Mouse (Mus musculus) CH12.LX (cell line): ENCODE results near the gene Cuedc1. TPM values are rescaled to one million over a fixed set of nuclear protein-coding genes. Genes with fewer than 3 reads are reported as not detected.

Experiments
- DNase-seq: peaks from one replicate; pipeline ENCODE4 v3.0.0-alpha.2; 2013; ENCODE audit errors: extremely low read depth
- H3K27ac ChIP-seq: 2 replicates; pipeline ENCODE4 v1.5.1; 2012; ENCODE audit warnings: low read depth, mild to moderate bottlenecking, control low read depth, moderate library complexity; ENCODE audit not compliant: insufficient read depth
- H3K27me3 ChIP-seq: replicated peaks from 2 replicates; pipeline ENCODE3; 2012; ENCODE audit warnings: inconsistent platforms
- H3K36me3 ChIP-seq, 2 experiments: replicated peaks in 1 of 2; 2 replicates each; pipeline versions ENCODE3 to v1.6.1; 2012; ENCODE audit warnings: inconsistent platforms in 1 of 2, low read length in 1 of 2, mild to moderate bottlenecking in 1 of 2, mixed read lengths in 1 of 2, moderate library complexity in 1 of 2; ENCODE audit not compliant: control insufficient read depth in 1 of 2, insufficient read depth in 1 of 2
- H3K4me1 ChIP-seq, 2 experiments: 2 replicates each; pipeline ENCODE4 v1.6.1; 2012; ENCODE audit warnings: inconsistent platforms in 1 of 2, moderate library complexity in 1 of 2; ENCODE audit not compliant: insufficient read depth in 2 of 2, control insufficient read depth in 1 of 2
- H3K4me2 ChIP-seq: 2 replicates; pipeline ENCODE4 v1.6.1; 2012; ENCODE audit warnings: low read depth, mild to moderate bottlenecking, control low read depth; ENCODE audit not compliant: poor library complexity, insufficient read depth, severe bottlenecking
- H3K4me3 ChIP-seq, 3 experiments: fragments of 150-350 bp in 1 of 3; sonication (generic) in 1 of 3; replicated peaks in 1 of 3; 2 replicates each; pipeline versions ENCODE3 to v1.5.1; 2011 to 2012; ENCODE audit warnings: low read depth in 2 of 3, low read length in 2 of 3, mild to moderate bottlenecking in 2 of 3, moderate library complexity in 2 of 3, control low read depth in 1 of 3, improper control_type of control experiment in 1 of 3, inconsistent platforms in 1 of 3, mixed read lengths in 1 of 3; ENCODE audit not compliant: poor library complexity in 1 of 3
- H3K79me2 ChIP-seq: replicated peaks from 2 replicates; pipeline ENCODE4 v1.6.1; 2012; ENCODE audit warnings: mild to moderate bottlenecking, moderate library complexity; ENCODE audit not compliant: control insufficient read depth, poor library complexity, insufficient read depth, severe bottlenecking; ENCODE audit errors: extremely low read depth
- H3K9ac ChIP-seq: 2 replicates; pipeline ENCODE4 v1.6.1; 2012; ENCODE audit warnings: low read depth, mild to moderate bottlenecking, control low read depth, moderate library complexity; ENCODE audit not compliant: insufficient read depth
- H3K9me3 ChIP-seq: replicated peaks from 2 replicates; pipeline ENCODE3; 2012; ENCODE audit warnings: low read length, inconsistent platforms, mixed read lengths
- ELF1 ChIP-seq: IDR thresholded peaks from 2 replicates; pipeline ENCODE4 v1.6.1; 2014; ENCODE audit warnings: low read depth, mild to moderate bottlenecking, inconsistent platforms, low read length, improper control_type of control experiment
- EP300 ChIP-seq: IDR thresholded peaks from 2 replicates; pipeline ENCODE4 v1.6.1; 2011; ENCODE audit warnings: low read length, improper control_type of control experiment
- IRF4 ChIP-seq: IDR thresholded peaks from 2 replicates; pipeline ENCODE4 v1.6.1; 2014; ENCODE audit warnings: low read depth, mild to moderate bottlenecking, inconsistent platforms, low read length, improper control_type of control experiment
- KAT2A ChIP-seq: IDR thresholded peaks from 2 replicates; pipeline ENCODE4 v1.6.1; 2012; ENCODE audit warnings: low read length, improper control_type of control experiment, inconsistent platforms; ENCODE audit not compliant: insufficient replicate concordance
- MAFK ChIP-seq: IDR thresholded peaks from 2 replicates; pipeline ENCODE4 v1.6.1; 2011; ENCODE audit warnings: low read length, improper control_type of control experiment; ENCODE audit not compliant: insufficient replicate concordance
- MXI1 ChIP-seq: IDR thresholded peaks from 2 replicates; pipeline ENCODE4 v1.6.1; 2011; ENCODE audit warnings: mild to moderate bottlenecking, low read depth, low read length, improper control_type of control experiment
- POLR2A ChIP-seq: IDR thresholded peaks from 2 replicates; pipeline ENCODE4 v1.6.1; 2011; ENCODE audit warnings: low read depth, mild to moderate bottlenecking, improper control_type of control experiment, low read length
- POLR2AphosphoS2 ChIP-seq: IDR thresholded peaks from 2 replicates; pipeline ENCODE4 v1.6.1; 2011; ENCODE audit warnings: low read depth, low read length, improper control_type of control experiment
- RAD21 ChIP-seq: IDR thresholded peaks from 2 replicates; pipeline ENCODE4 v1.6.1; 2011; ENCODE audit warnings: low read depth, mild to moderate bottlenecking, low read length, improper control_type of control experiment, moderate library complexity
- RCOR1 ChIP-seq: conservative IDR thresholded peaks from 2 replicates; pipeline ENCODE4 v1.6.1; 2012; ENCODE audit warnings: low read depth, mild to moderate bottlenecking, inconsistent platforms, low read length, improper control_type of control experiment
- SIN3A ChIP-seq: IDR thresholded peaks from 2 replicates; pipeline ENCODE4 v1.6.1; 2012; ENCODE audit warnings: low read length, improper control_type of control experiment, inconsistent platforms
- SMC3 ChIP-seq: IDR thresholded peaks from 2 replicates; pipeline ENCODE4 v1.6.1; 2011; ENCODE audit warnings: low read depth, low read length, improper control_type of control experiment
- UBTF ChIP-seq: IDR thresholded peaks from 2 replicates; pipeline ENCODE4 v1.6.1; 2012; ENCODE audit warnings: low read depth, mild to moderate bottlenecking, inconsistent platforms, low read length, improper control_type of control experiment, moderate library complexity
- USF2 ChIP-seq: conservative IDR thresholded peaks from 2 replicates; pipeline ENCODE4 v1.6.1; 2011; ENCODE audit warnings: low read depth, low read length, improper control_type of control experiment
- ZC3H11A ChIP-seq: IDR thresholded peaks from 2 replicates; pipeline ENCODE4 v1.6.1; 2012; ENCODE audit warnings: low read depth, mild to moderate bottlenecking, inconsistent platforms, low read length, improper control_type of control experiment
- dilution Hi-C: fragments of 300-500 bp; cut with MboI; formaldehyde crosslinking; loops from 2 replicates; pipeline ENCODE4 v1.14.3; 2020; ENCODE audit warnings: low sequenced_read_pairs; ENCODE audit not compliant: extremely low pct_unique_long_range_greater_than_20kb, extremely low pct_ligation_motif_present
- in situ Hi-C: fragments of 300-500 bp; cut with MboI; formaldehyde crosslinking; loops from 3 replicates; pipeline ENCODE4 v1.14.3; 2019; ENCODE audit warnings: low sequenced_read_pairs, low pct_ligation_motif_present, low pct_unique_long_range_greater_than_20kb, mixed read lengths
- polyA plus RNA-seq: library from polyadenylated mRNA; unstranded; fragments of >175 nt; gene quantifications from 2 replicates; pipeline ENCODE4 v1.2.1, GENCODE M21; 2012; ENCODE audit warnings: low read depth; ENCODE audit not compliant: insufficient read length
- total RNA-seq, 2 experiments: library from RNA; depleted of rRNA; stranded (reverse); fragments of 300-350 nt in 1 of 2; fragments of >200 nt in 1 of 2; gene quantifications; 2 replicates each; pipeline ENCODE4 v1.2.3; 2012 to 2014

Gene Cuedc1
- total and polyA plus RNA-seq, 3 experiments, result 0.20 to 0.51 (median 0.47) TPM

GRCm38 (mm10) chr11:88180467-88180958, 82.7 kb downstream of the Cuedc1 start:
- H3K36me3 ChIP-seq, result no peaks in the 10 kb centered on the region
- in situ Hi-C loops, result no loop called here

GRCm38 (mm10) chr11:88180959-88181619, 83.2 kb downstream of the Cuedc1 start:
- H3K36me3 ChIP-seq, result no peaks in the 10 kb centered on the region
- no peak for TF ChIP-seq EP300
- no peak for TF ChIP-seq KAT2A
- no peak for TF ChIP-seq MAFK
- no peak for TF ChIP-seq MXI1
- no peak for TF ChIP-seq SMC3
- no peak for TF ChIP-seq UBTF
- TF ChIP-seq, all 38 proteins: peak for 0
- peaks cover 69% of the 10 kb centered on the region for H3K27me3 ChIP-seq
- no peak overlapping the region for H3K4me2 ChIP-seq
- no peaks in the 10 kb centered on the region for H3K79me2 ChIP-seq
- in situ Hi-C loops (no loop called here), dilution Hi-C loops (loop anchor here (25.0 kb wide), 1 partner anchor 119 kb away; the partner anchor contains the start of gene Vezf1)
- no peak for DNase-seq
- H3K4me3 ChIP-seq, result no peak overlapping the region
- no peak overlapping the region for H3K27ac ChIP-seq
- H3K9ac ChIP-seq, result no peak overlapping the region
- peaks cover 0 to 9% of the 10 kb centered on the region in 2 experiments; a peak in 2 of 4 replicates for H3K4me1 ChIP-seq
- peaks cover 3% of the 10 kb centered on the region for H3K9me3 ChIP-seq

More at GRCm38 (mm10) chr11:88180467-88180958, 82.7 kb downstream of the Cuedc1 start:
- Histone ChIP-seq H3K27ac (no peak overlapping the region), H3K4me2 (no peak overlapping the region), H3K4me1 (peaks cover 0 to 7% of the 10 kb centered on the region in 2 experiments; a peak in 2 of 4 replicates)
- no peak for TF ChIP-seq POLR2AphosphoS2
- no peak for TF ChIP-seq RAD21
- no peak for TF ChIP-seq SIN3A
- no peak for TF ChIP-seq ELF1
- TF ChIP-seq USF2, result no peak
- TF ChIP-seq POLR2A, result no peak
- TF ChIP-seq UBTF, result no peak
- no peak for TF ChIP-seq SMC3
- no peak for TF ChIP-seq ZC3H11A
- no peak for TF ChIP-seq IRF4
- no peak for TF ChIP-seq RCOR1
- TF ChIP-seq, all 38 proteins: peak for 0
- no peak overlapping the region for H3K4me3 ChIP-seq
- H3K9me3 ChIP-seq, result peaks cover 3% of the 10 kb centered on the region
- peaks cover 65% of the 10 kb centered on the region for H3K27me3 ChIP-seq
- DNase-seq, result no peak
- H3K9ac ChIP-seq, result no peak overlapping the region
- H3K79me2 ChIP-seq, result no peaks in the 10 kb centered on the region
- dilution Hi-C loops, result loop anchor here (25.0 kb wide), 1 partner anchor 118 kb away; the partner anchor contains the start of gene Vezf1
